Mouse (Mus musculus) heart, postnatal 0 days (tissue): ENCODE data around the gene Arhgap9.

Experiments
- CTCF ChIP-seq: IDR thresholded peaks from 2 replicates; pipeline ENCODE4 v1.5.1; 2016; ENCODE audit warnings: antibody characterized with exemption, control low read depth, low read depth
- EP300 ChIP-seq: IDR thresholded peaks from 2 replicates; pipeline ENCODE4 v1.6.1; 2016; ENCODE audit warnings: antibody characterized with exemption, low read depth

DNA sequence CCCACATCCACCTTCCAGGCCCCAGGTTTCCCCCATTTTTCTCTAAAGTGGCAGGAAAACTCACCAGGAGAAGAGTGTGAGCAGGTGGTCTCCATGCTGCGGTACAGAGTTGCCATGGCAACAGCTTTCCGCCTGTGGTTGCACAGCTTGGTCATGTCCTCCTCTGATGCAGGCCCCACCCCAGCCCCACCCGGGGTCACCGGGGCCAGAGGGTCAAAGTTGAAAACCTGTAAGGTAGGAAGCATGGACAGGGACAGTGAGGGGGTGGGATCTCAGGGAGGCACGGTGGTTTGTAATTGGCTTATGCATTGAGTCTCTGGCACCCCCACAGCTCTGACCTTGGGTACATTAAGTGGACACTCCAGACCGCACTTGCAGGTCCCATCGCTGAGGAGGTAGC is 35.0 kb upstream of the Arhgap9 start:
- TF ChIP-seq EP300 (no peak), CTCF (no peak)
